ENCODE assay signal across 15 mouse cellular contexts in genomic region chr10:28155688-28156685, GRCm38 (mm10).
A peak's percentile ranks its signal among the peaks of the same experiment; 100 is the strongest.
DNase-seq lines count a peak whose midpoint lies in the region; ATAC-seq lines count a peak whose summit lies in the region.
"Had no signal": no experiment of that assay in that cellular context is flagged by ENCODE, and none has a peak within 500 bp of the region (broad histone marks: within the 10 kb centered on the region; RNA-seq: fewer than 3 reads in every experiment).

No protein-coding gene starts in this region.

- no peak overlapping the region for H3K4me2 ChIP-seq in neural tube, embryonic 12.5 days (replicated peaks)
- H3K4me2 ChIP-seq in hindbrain, embryonic 15.5 days = peak overlapping the region; percentile 41
- no peak overlapping the region for H3K4me2 ChIP-seq in stomach, embryonic 16.5 days (ENCODE audit: low read depth, low read length)
- H3K4me2 ChIP-seq: heart, embryonic 15.5 days had no signal

- H3K9me3 ChIP-seq in neural tube, embryonic 12.5 days = no peaks in the 10 kb centered on the region
- no peaks in the 10 kb centered on the region for H3K9me3 ChIP-seq in hindbrain, embryonic 15.5 days
- H3K9me3 ChIP-seq in stomach, embryonic 16.5 days (replicated peaks; ENCODE audit: control insufficient read depth, low read length) = peaks cover 4% of the 10 kb centered on the region; the same call in 1 of the 2 replicates
- H3K9me3 ChIP-seq: G1E; heart, embryonic 15.5 days had no signal

- no peak overlapping the region for H3K9ac ChIP-seq in neural tube, embryonic 12.5 days
- no peak overlapping the region for H3K9ac ChIP-seq in hindbrain, embryonic 15.5 days
- no peak overlapping the region for H3K9ac ChIP-seq in stomach, embryonic 16.5 days (ENCODE audit: low read length)
- H3K9ac ChIP-seq: heart, embryonic 15.5 days had no signal

- peak; percentile 53; the same call in 1 of the 2 replicates for ATAC-seq in neural tube, embryonic 12.5 days (ENCODE audit: low FRiP score, low read depth)
- peak; percentile 52; the same call in 1 of the 2 replicates for ATAC-seq in hindbrain, embryonic 15.5 days (ENCODE audit: low FRiP score, low read depth)
- 0 out of 2 replicates have a peak, but pooled peaks have one; percentile 53 for ATAC-seq in stomach, embryonic 16.5 days (ENCODE audit: insufficient read depth, low FRiP score)

- H3K27me3 ChIP-seq in neural tube, embryonic 12.5 days (replicated peaks) = no peaks in the 10 kb centered on the region
- no peaks in the 10 kb centered on the region for H3K27me3 ChIP-seq in hindbrain, embryonic 15.5 days
- no peaks in the 10 kb centered on the region for H3K27me3 ChIP-seq in stomach, embryonic 16.5 days (ENCODE audit: control insufficient read depth, insufficient read depth, low read length)
- H3K27me3 ChIP-seq: heart, embryonic 15.5 days had no signal

- no peaks in the 10 kb centered on the region for H3K36me3 ChIP-seq in neural tube, embryonic 12.5 days
- H3K36me3 ChIP-seq in hindbrain, embryonic 15.5 days = no peaks in the 10 kb centered on the region
- no peaks in the 10 kb centered on the region for H3K36me3 ChIP-seq in stomach, embryonic 16.5 days (ENCODE audit: control insufficient read depth, insufficient read depth, low read length)
- H3K36me3 ChIP-seq: G1E; heart, embryonic 15.5 days had no signal

- H3K27ac ChIP-seq in neural tube, embryonic 12.5 days = no peak overlapping the region
- H3K27ac ChIP-seq in hindbrain, embryonic 15.5 days (replicated peaks) = no peak overlapping the region; the same call in 1 of the 2 replicates
- H3K27ac ChIP-seq in stomach, embryonic 16.5 days (ENCODE audit: low read length) = no peak overlapping the region
- H3K27ac ChIP-seq: heart, embryonic 15.5 days had no signal

- H3K4me3 ChIP-seq in neural tube, embryonic 12.5 days = no peak overlapping the region
- H3K4me3 ChIP-seq in hindbrain, embryonic 15.5 days = no peak overlapping the region
- no peak overlapping the region for H3K4me3 ChIP-seq in stomach, embryonic 16.5 days (replicated peaks; ENCODE audit: low read length)
- H3K4me3 ChIP-seq: heart, embryonic 15.5 days had no signal

- peak; percentile 16 to 22 for DNase-seq in cerebellum, postnatal 10 days
- no peak for DNase-seq in cerebellum, adult 11 months
- no peak for DNase-seq in neural tube, embryonic 10.5 days (ENCODE audit: extremely low spot score, low spot score)
- no peak for DNase-seq in adrenal gland, adult 2 months
- DNase-seq in lung, postnatal 36 days = no peak
- DNase-seq: cerebellum, adult 8-10 months; kidney, postnatal 10 days; left cerebral cortex, postnatal 4 days; lung, postnatal 4 days; thymus, postnatal 25 days had no signal

- no peaks in the 10 kb centered on the region for H3K4me1 ChIP-seq in neural tube, embryonic 12.5 days
- peaks cover 13% of the 10 kb centered on the region for H3K4me1 ChIP-seq in hindbrain, embryonic 15.5 days (replicated peaks)
- 0 out of 2 replicates have a peak, but pooled peaks cover 3% of the 10 kb centered on the region for H3K4me1 ChIP-seq in stomach, embryonic 16.5 days (ENCODE audit: control insufficient read depth, insufficient read depth, low read length)
- H3K4me1 ChIP-seq: heart, embryonic 15.5 days had no signal

- WGBS in neural tube, embryonic 12.5 days = 82% methylated on average over 20 of the region's 20 CpGs
- 48% methylated on average over 20 of the region's 20 CpGs for WGBS in hindbrain, embryonic 15.5 days
- 64% methylated on average over 20 of the region's 20 CpGs for WGBS in stomach, embryonic 16.5 days

Comparison
In these comparisons a context has a peak if more than half of its experiments do, and no peak if none do; other contexts are left out.
1. DNase-seq: peak in cerebellum, postnatal 10 days (2 of 2); none in cerebellum, adult 11 months (single experiment), neural tube, embryonic 10.5 days (single experiment), adrenal gland, adult 2 months (single experiment) and lung, postnatal 36 days (single experiment).
2. Peak in every context shown above with its lines, with median percentiles within 50 percentile points of each other: ATAC-seq.